Mouse (Mus musculus) heart, embryonic 12.5 days (tissue): ENCODE results near the gene Mtr. TPM values are rescaled to one million over a fixed set of nuclear protein-coding genes. Genes with fewer than 3 reads are reported as not detected.

ENCODE experiments used
- ATAC-seq: fragments of 200-750 bp; cut with Nextera tagmentation; 2 replicates; pipeline ENCODE4 v1.8.0; 2017; ENCODE audit warnings: moderate TSS enrichment, moderate library complexity; ENCODE audit not compliant: insufficient number of reproducible peaks, low FRiP score
- H3K27ac ChIP-seq: fragments of 300-500 bp; sonication (generic); 2 replicates; pipeline ENCODE4 v1.5.1; 2016; ENCODE audit warnings: mild to moderate bottlenecking, moderate library complexity; ENCODE audit not compliant: poor library complexity, severe bottlenecking
- H3K27me3 ChIP-seq: fragments of 300-500 bp; sonication (generic); replicated peaks from 2 replicates; pipeline ENCODE4 v1.6.1; 2016; ENCODE audit warnings: mild to moderate bottlenecking, moderate library complexity
- H3K36me3 ChIP-seq: fragments of 300-500 bp; sonication (generic); 2 replicates; pipeline ENCODE4 v1.6.1; 2016; ENCODE audit warnings: mild to moderate bottlenecking, moderate library complexity
- H3K4me1 ChIP-seq: fragments of 300-500 bp; sonication (generic); replicated peaks from 2 replicates; pipeline ENCODE4 v1.6.1; 2016; ENCODE audit warnings: mild to moderate bottlenecking
- H3K4me2 ChIP-seq: fragments of 300-500 bp; sonication (generic); 2 replicates; pipeline ENCODE4 v1.6.1; 2016; ENCODE audit warnings: mild to moderate bottlenecking, moderate library complexity
- H3K4me3 ChIP-seq: fragments of 300-500 bp; sonication (generic); 2 replicates; pipeline ENCODE4 v1.5.1; 2016; ENCODE audit warnings: mild to moderate bottlenecking
- H3K9ac ChIP-seq: fragments of 300-500 bp; sonication (generic); 2 replicates; pipeline ENCODE4 v1.6.1; 2016; ENCODE audit warnings: mild to moderate bottlenecking, moderate library complexity
- H3K9me3 ChIP-seq: fragments of 300-500 bp; sonication (generic); replicated peaks from 2 replicates; pipeline ENCODE4 v1.6.1; 2016; ENCODE audit warnings: mild to moderate bottlenecking, moderate library complexity
- WGBS: fragments of 180-500 bp; shearing (Covaris S2); methylation state at CpG from one replicate; pipeline ENCODE4 v1.1.7; 2016; 5-methylcytosine and 5-hydroxymethylcytosine counted together
- polyA plus RNA-seq: library from polyadenylated mRNA; unstranded; fragments of >200 nt; fragmentation: Nextera tagmentation; extraction: Ambion mirVana; gene quantifications from 2 replicates; pipeline ENCODE4 v1.2.1, GENCODE M21; 2016

The Mtr gene
- polyA plus RNA-seq, 1 experiment from 2014 or later = 20.0 TPM

DNA sequence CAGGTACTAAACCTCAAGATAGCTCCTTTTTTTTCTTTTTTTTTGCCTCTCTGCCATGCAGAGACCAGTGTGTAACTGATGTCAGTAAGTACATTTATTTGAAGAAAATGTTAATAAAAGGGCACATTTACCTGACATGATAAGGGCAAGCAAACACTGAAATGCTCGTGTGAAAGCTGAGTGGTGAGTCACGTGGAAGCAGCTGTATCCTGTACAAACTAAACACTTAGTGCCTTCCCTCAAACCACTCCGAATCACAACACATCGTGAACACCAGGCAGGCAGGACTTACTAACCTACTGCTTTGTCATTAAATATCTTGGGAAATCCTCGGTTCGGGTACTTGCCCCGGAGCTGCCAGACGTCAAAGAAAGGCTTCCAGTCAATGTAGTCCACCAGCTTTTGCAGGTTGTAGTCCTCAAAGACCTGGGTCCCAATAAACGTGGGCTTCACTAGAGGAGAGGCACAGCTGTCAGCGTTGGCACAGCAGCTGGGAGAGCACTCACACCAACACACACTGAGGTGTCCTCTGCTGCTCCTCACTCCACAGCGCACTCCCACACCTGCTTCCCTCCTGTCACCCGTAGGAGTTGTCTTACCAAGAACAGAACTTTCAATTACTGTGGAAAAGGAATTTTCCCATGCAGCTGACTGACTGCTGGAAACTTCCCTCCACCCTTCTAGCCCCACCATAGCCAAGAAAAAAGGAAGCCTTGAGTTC lies 62.8 kb downstream of the Mtr start:
- Histone ChIP-seq H3K4me2 (no peak overlapping the region), H3K27me3 (no peaks in the 10 kb centered on the region), H3K4me3 (no peak overlapping the region), H3K4me1 (peaks cover 23% of the 10 kb centered on the region), H3K9ac (no peak overlapping the region), H3K27ac (no peak overlapping the region), H3K9me3 (no peaks in the 10 kb centered on the region), H3K36me3 (peaks cover 73% of the 10 kb centered on the region)
- WGBS = 88% methylated on average over 12 of the region's 12 CpGs
- no peak for ATAC-seq

GRCm38 (mm10) chr13:12189219-12189618 lies 68.7 kb downstream of the Mtr start:
- Histone ChIP-seq H3K36me3 (peaks cover 71% of the 10 kb centered on the region), H3K4me3 (no peak overlapping the region), H3K9ac (no peak overlapping the region; the same call in 1 of the 2 replicates), H3K9me3 (no peaks in the 10 kb centered on the region), H3K27me3 (no peaks in the 10 kb centered on the region), H3K4me2 (no peak overlapping the region), H3K4me1 (no peaks in the 10 kb centered on the region), H3K27ac (no peak overlapping the region)
- no peak for ATAC-seq
- 92% methylated on average over 11 of the region's 11 CpGs for WGBS

GRCm38 (mm10) chr13:12188804-12189203 lies 69.1 kb downstream of the Mtr start:
- H3K27ac ChIP-seq = no peak overlapping the region
- no peak for ATAC-seq
- no peaks in the 10 kb centered on the region for H3K27me3 ChIP-seq
- no peak overlapping the region for H3K4me3 ChIP-seq
- no peaks in the 10 kb centered on the region for H3K4me1 ChIP-seq
- peaks cover 70% of the 10 kb centered on the region for H3K36me3 ChIP-seq
- no peak overlapping the region for H3K4me2 ChIP-seq
- WGBS = 84% methylated on average over 11 of the region's 11 CpGs
- no peaks in the 10 kb centered on the region for H3K9me3 ChIP-seq
- no peak overlapping the region for H3K9ac ChIP-seq

GRCm38 (mm10) chr13:12179481-12179880 lies 78.4 kb downstream of the Mtr start:
- H3K4me2 ChIP-seq = no peak overlapping the region
- H3K9ac ChIP-seq = no peak overlapping the region
- no peak overlapping the region for H3K27ac ChIP-seq
- 45% methylated on average over 8 of the region's 8 CpGs for WGBS
- no peak overlapping the region for H3K4me3 ChIP-seq
- H3K27me3 ChIP-seq = no peaks in the 10 kb centered on the region
- H3K9me3 ChIP-seq = no peaks in the 10 kb centered on the region; the same call in 1 of the 2 replicates
- H3K4me1 ChIP-seq = peaks cover 18% of the 10 kb centered on the region
- no peak for ATAC-seq
- peaks cover 13% of the 10 kb centered on the region for H3K36me3 ChIP-seq

DNA sequence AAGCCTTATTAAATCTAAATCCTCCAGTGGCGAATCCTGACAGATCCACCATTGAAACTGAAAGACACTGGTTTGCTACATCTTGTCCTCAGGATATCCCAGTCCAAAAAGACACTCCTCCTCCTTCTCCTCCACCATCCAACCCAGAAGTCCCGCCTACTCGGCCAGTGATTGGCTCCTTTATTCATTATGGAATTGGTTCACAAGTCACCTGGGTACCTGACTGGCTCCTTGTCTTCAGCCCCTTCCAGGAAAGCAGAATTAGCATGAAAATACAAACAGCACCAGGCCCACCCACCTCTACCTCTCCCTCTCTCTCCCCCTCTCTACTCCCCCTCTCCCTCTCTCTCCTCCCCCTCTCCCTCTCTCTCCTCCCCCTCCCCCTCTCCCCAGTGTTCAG lies 81.2 kb downstream of the Mtr start:
- H3K4me1 ChIP-seq = peaks cover 18% of the 10 kb centered on the region
- H3K4me3 ChIP-seq = no peak overlapping the region
- no peak for ATAC-seq
- H3K9ac ChIP-seq = no peak overlapping the region
- H3K4me2 ChIP-seq = no peak overlapping the region; the same call in 1 of the 2 replicates
- H3K27me3 ChIP-seq = no peaks in the 10 kb centered on the region
- peaks cover 5% of the 10 kb centered on the region for H3K36me3 ChIP-seq
- WGBS = 39% methylated on average over 3 of the region's 3 CpGs
- H3K27ac ChIP-seq = no peak overlapping the region
- no peaks in the 10 kb centered on the region; the same call in 1 of the 2 replicates for H3K9me3 ChIP-seq

DNA sequence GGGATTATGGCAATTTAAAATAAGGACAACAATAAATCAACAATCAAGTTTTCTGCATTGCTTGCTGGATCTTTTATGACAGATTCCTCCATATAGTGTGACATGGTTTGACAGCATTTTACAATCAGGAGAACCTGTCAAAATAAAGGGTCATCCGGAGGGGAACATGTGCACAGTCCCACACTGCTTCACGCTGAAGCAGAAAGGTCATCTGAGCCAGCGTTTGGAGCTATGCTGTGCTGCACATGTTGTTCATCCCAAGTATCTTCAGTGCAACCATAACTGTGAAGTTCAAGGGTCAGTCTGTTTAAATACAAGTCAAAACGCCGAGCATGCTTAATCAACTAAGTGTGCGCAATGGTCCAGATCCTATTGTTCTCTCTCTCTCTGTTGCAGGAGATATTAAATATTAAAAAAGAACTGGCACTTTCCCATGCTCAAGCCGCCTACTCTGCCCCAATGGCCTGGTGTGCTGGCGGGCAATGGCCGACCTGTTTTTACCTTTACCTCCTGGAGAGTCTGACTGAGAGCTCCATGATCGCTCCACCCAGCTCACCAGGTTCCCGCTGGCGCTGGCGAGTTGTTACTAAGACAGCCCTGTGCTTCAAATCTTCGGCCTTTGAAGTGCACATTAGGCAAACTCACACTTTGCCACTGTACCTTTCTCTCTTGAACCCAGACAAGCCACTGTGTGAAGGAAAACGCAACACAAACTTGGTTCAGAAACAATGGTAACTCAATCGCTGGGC lies 81.8 kb downstream of the Mtr start:
- no peak for ATAC-seq
- Histone ChIP-seq H3K27ac (no peak overlapping the region), H3K9me3 (no peaks in the 10 kb centered on the region; the same call in 1 of the 2 replicates), H3K27me3 (no peaks in the 10 kb centered on the region), H3K4me3 (no peak overlapping the region), H3K4me2 (peak overlapping the region; percentile 28), H3K4me1 (peaks cover 18% of the 10 kb centered on the region), H3K36me3 (peaks cover 5% of the 10 kb centered on the region), H3K9ac (no peak overlapping the region)
- 38% methylated on average over 16 of the region's 16 CpGs for WGBS

GRCm38 (mm10) chr13:12167276-12167675 lies 90.6 kb downstream of the Mtr start:
- Histone ChIP-seq H3K4me1 (peaks cover 25% of the 10 kb centered on the region), H3K4me3 (no peak overlapping the region), H3K27me3 (no peaks in the 10 kb centered on the region), H3K9ac (no peak overlapping the region), H3K4me2 (no peak overlapping the region), H3K27ac (no peak overlapping the region), H3K36me3 (no peaks in the 10 kb centered on the region), H3K9me3 (no peaks in the 10 kb centered on the region)
- WGBS = 78% methylated on average over 9 of the region's 9 CpGs
- ATAC-seq = no peak

- no peaks in the 10 kb centered on the region for H3K27me3 ChIP-seq
- H3K9me3 ChIP-seq = no peaks in the 10 kb centered on the region
- peak overlapping the region; percentile 22; the same call in 1 of the 2 replicates for H3K27ac ChIP-seq
- H3K4me2 ChIP-seq = peak overlapping the region; percentile 31; the same call in 1 of the 2 replicates
- H3K4me1 ChIP-seq = peaks cover 25% of the 10 kb centered on the region
- H3K9ac ChIP-seq = no peak overlapping the region
- H3K36me3 ChIP-seq = no peaks in the 10 kb centered on the region
- WGBS = 13% methylated on average over 6 of the region's 6 CpGs
- ATAC-seq = no peak
- no peak overlapping the region for H3K4me3 ChIP-seq
These were observed 91.5 kb downstream of the Mtr start for GRCm38 (mm10) chr13:12166386-12166785.

DNA sequence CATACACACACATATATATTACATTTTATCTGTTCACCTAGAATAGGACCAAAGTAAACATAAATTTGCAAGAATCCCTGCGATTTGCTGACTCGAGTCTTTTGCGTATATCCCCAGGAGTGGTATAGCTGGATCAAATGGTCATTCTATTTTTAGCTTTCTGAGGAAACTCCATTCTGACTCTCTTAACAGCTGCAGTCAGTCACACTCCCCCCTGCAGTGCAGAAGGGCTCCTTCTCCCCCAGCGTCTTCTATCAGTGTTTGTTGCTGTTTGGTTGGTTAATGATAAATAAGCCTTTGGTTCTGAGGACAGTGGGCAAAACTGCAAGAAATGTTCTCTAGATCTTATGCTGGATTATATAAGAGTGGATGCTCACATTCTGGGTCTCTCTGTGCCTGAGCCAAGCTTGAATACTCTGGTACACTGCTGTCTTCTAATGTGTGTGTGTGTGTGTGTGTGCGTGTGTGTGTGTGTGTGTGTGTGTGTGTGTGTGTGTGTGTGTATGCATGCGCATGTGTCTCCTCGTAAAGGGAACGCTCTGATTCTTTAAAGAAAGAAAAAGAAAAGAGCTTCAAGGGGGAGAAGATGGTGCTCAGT lies 92.4 kb downstream of the Mtr start:
- Histone ChIP-seq H3K36me3 (no peaks in the 10 kb centered on the region), H3K4me3 (no peak overlapping the region), H3K9ac (no peak overlapping the region), H3K27me3 (no peaks in the 10 kb centered on the region), H3K27ac (peak overlapping the region; percentile 56; the same call in 1 of the 2 replicates), H3K4me1 (peaks cover 30% of the 10 kb centered on the region), H3K4me2 (0 out of 2 replicates have a peak overlapping the region, but pooled peaks have one; percentile 9), H3K9me3 (no peaks in the 10 kb centered on the region)
- ATAC-seq = no peak
- 36% methylated on average over 8 of the region's 8 CpGs for WGBS

GRCm38 (mm10) chr13:12162457-12162856 lies 95.5 kb downstream of the Mtr start:
- Histone ChIP-seq H3K36me3 (no peaks in the 10 kb centered on the region), H3K9me3 (no peaks in the 10 kb centered on the region), H3K4me3 (no peak overlapping the region), H3K4me2 (no peak overlapping the region), H3K27ac (no peak overlapping the region), H3K27me3 (no peaks in the 10 kb centered on the region), H3K9ac (no peak overlapping the region), H3K4me1 (peaks cover 49% of the 10 kb centered on the region)
- WGBS = 85% methylated on average over 4 of the region's 4 CpGs
- ATAC-seq = no peak

GRCm38 (mm10) chr13:12160121-12160475 lies 97.8 kb downstream of the Mtr start:
- Histone ChIP-seq H3K9me3 (no peaks in the 10 kb centered on the region), H3K4me2 (no peak overlapping the region), H3K27me3 (no peaks in the 10 kb centered on the region), H3K4me3 (no peak overlapping the region), H3K4me1 (peaks cover 30% of the 10 kb centered on the region), H3K9ac (no peak overlapping the region), H3K36me3 (no peaks in the 10 kb centered on the region), H3K27ac (peak overlapping the region; percentile 68)
- no peak; the same call in 1 of the 2 replicates for ATAC-seq
- 61% methylated on average over 3 of the region's 3 CpGs for WGBS
